Mouse (Mus musculus) testis, adult 2 months (tissue): Measurements from ENCODE around the gene Ripk1. TPM values are rescaled to one million over a fixed set of nuclear protein-coding genes. Genes with fewer than 3 reads are reported as not detected.

Source experiments
- H3K27ac ChIP-seq: fragments of 200-500 bp; 2 replicates; pipeline ENCODE4 v1.5.1; 2012; ENCODE audit warnings: low read depth, low read length; ENCODE audit not compliant: control insufficient read depth, insufficient read depth
- H3K27me3 ChIP-seq: fragments of 200-500 bp; 2 replicates; pipeline ENCODE4 v1.6.1; 2012; ENCODE audit warnings: mild to moderate bottlenecking, low read length, moderate library complexity; ENCODE audit not compliant: control insufficient read depth, insufficient read depth
- H3K36me3 ChIP-seq: fragments of 200-500 bp; 2 replicates; pipeline ENCODE4 v1.6.1; 2012; ENCODE audit warnings: mild to moderate bottlenecking, low read length; ENCODE audit not compliant: control insufficient read depth, insufficient read depth
- H3K4me1 ChIP-seq: fragments of 200-500 bp; 2 replicates; pipeline ENCODE4 v1.6.1; 2012; ENCODE audit warnings: low read length; ENCODE audit not compliant: control insufficient read depth, insufficient read depth
- H3K4me3 ChIP-seq: fragments of 200-500 bp; 2 replicates; pipeline ENCODE4 v1.5.1; 2012; ENCODE audit warnings: low read depth, mild to moderate bottlenecking, low read length, moderate library complexity, mixed read lengths; ENCODE audit not compliant: control insufficient read depth
- CTCF ChIP-seq: fragments of 200-500 bp; IDR thresholded peaks from 2 replicates; pipeline ENCODE4 v1.5.1; 2012; ENCODE audit warnings: low read depth, mild to moderate bottlenecking, inconsistent platforms, low read length, moderate library complexity; ENCODE audit not compliant: control insufficient read depth, insufficient read depth, insufficient replicate concordance
- POLR2A ChIP-seq: fragments of 200-500 bp; IDR thresholded peaks from 2 replicates; pipeline ENCODE4 v1.6.1; 2012; ENCODE audit warnings: low read depth, mild to moderate bottlenecking, inconsistent platforms, low read length, moderate library complexity; ENCODE audit not compliant: control insufficient read depth
- polyA plus RNA-seq: library from polyadenylated mRNA; depleted of rRNA; stranded (reverse); fragments of >200 nt; gene quantifications from 2 replicates; pipeline ENCODE4 v1.2.3, GENCODE M21; 2012

Ripk1 gene
- polyA plus RNA-seq, 1 experiment: 2.6 TPM

- H3K4me3 ChIP-seq: peak overlapping the region; percentile 85
- peak overlapping the region; percentile 83 for H3K27ac ChIP-seq
- TF ChIP-seq CTCF: no peak
- no peak for TF ChIP-seq POLR2A
- no peaks in the 10 kb centered on the region for H3K36me3 ChIP-seq
- H3K27me3 ChIP-seq: no peaks in the 10 kb centered on the region
- peaks cover 8% of the 10 kb centered on the region for H3K4me1 ChIP-seq
These were observed 35.9 kb downstream of the Ripk1 start for GRCm38 (mm10) chr13:34038056-34038432.

DNA sequence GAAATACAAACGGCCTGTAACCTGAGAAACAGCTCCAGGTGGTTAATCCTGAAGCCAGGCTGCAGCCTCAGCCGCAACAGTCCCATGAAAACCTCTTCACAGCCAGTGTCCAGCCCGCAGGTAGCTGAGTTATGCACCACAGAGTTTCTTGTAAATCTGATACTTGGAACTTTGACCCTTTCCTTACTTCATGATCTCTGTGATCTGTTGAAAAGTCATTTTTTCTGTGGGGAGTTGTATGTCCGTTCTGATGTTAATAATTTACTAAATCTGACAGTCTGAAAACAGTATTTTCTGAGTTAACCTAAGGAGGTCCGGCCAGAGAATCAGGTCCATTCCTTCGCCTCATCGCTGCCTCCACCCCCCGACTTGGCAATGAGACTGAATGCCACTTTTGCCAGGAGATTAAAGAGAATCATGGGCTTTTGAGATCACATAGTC, 36.8 kb downstream of the Ripk1 start:
- peak overlapping the region; percentile 10; the same call in 1 of the 2 replicates for H3K4me3 ChIP-seq
- peaks cover 8% of the 10 kb centered on the region for H3K4me1 ChIP-seq
- no peak for TF ChIP-seq CTCF
- no peak for TF ChIP-seq POLR2A
- no peaks in the 10 kb centered on the region for H3K36me3 ChIP-seq
- H3K27ac ChIP-seq: no peak overlapping the region
- H3K27me3 ChIP-seq: no peaks in the 10 kb centered on the region

DNA sequence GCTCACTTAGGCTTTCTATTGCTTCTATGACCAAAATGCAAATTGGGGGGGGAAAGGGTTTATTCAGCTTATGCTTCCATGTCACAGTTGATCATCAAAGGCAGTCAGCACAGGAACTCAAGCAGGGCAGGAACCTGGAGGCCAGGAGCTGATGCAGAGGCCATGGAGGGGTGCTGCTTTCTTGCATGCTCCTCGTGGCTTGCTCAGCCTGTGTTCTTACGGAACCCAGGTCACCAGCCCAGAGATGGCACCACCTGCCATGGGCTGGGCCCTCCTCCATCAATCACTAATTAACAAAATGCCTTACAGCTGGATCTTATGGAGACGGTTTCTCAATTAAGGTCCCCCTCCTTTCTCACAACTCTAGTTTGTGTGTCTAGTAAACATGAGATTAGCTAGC, 37.9 kb downstream of the Ripk1 start:
- Histone ChIP-seq H3K36me3 (no peaks in the 10 kb centered on the region), H3K27ac (no peak overlapping the region), H3K27me3 (no peaks in the 10 kb centered on the region), H3K4me1 (peaks cover 8% of the 10 kb centered on the region), H3K4me3 (no peak overlapping the region)
- TF ChIP-seq POLR2A: no peak
- TF ChIP-seq CTCF: no peak

GRCm38 (mm10) chr13:34043716-34044393, 41.7 kb downstream of the Ripk1 start:
- TF ChIP-seq CTCF (no peak), POLR2A (no peak)
- no peaks in the 10 kb centered on the region for H3K4me1 ChIP-seq
- H3K27me3 ChIP-seq: no peaks in the 10 kb centered on the region
- H3K27ac ChIP-seq: no peak overlapping the region
- H3K4me3 ChIP-seq: no peak overlapping the region
- H3K36me3 ChIP-seq: no peaks in the 10 kb centered on the region

GRCm38 (mm10) chr13:34045511-34046249, 43.5 kb downstream of the Ripk1 start:
- Histone ChIP-seq H3K36me3 (no peaks in the 10 kb centered on the region), H3K27me3 (no peaks in the 10 kb centered on the region), H3K4me3 (no peak overlapping the region), H3K4me1 (no peaks in the 10 kb centered on the region), H3K27ac (no peak overlapping the region)
- TF ChIP-seq POLR2A: no peak
- no peak for TF ChIP-seq CTCF

- Histone ChIP-seq H3K27ac (no peak overlapping the region), H3K36me3 (no peaks in the 10 kb centered on the region), H3K4me1 (no peaks in the 10 kb centered on the region), H3K27me3 (no peaks in the 10 kb centered on the region), H3K4me3 (no peak overlapping the region)
- TF ChIP-seq CTCF (peak; percentile 51; the same call in 1 of the 2 replicates), POLR2A (no peak)
These were observed 44.4 kb downstream of the Ripk1 start for GRCm38 (mm10) chr13:34046421-34047012.

- no peaks in the 10 kb centered on the region for H3K4me1 ChIP-seq
- no peaks in the 10 kb centered on the region for H3K36me3 ChIP-seq
- H3K4me3 ChIP-seq: no peak overlapping the region
- no peaks in the 10 kb centered on the region for H3K27me3 ChIP-seq
- H3K27ac ChIP-seq: no peak overlapping the region
- TF ChIP-seq CTCF (no peak), POLR2A (no peak)
These were observed 45.4 kb downstream of the Ripk1 start for GRCm38 (mm10) chr13:34047526-34047925.
